Mouse (Mus musculus) cortical plate, adult 2 months (tissue): Measurements from ENCODE around the gene Myadml2. TPM values are rescaled to one million over a fixed set of nuclear protein-coding genes. Genes with fewer than 3 reads are reported as not detected.

ENCODE experiments used
- H3K27ac ChIP-seq: fragments of 200-500 bp; 2 replicates; pipeline ENCODE4 v1.5.1; 2012; ENCODE audit warnings: low read length, control low read depth, inconsistent platforms; ENCODE audit not compliant: insufficient read depth
- H3K4me1 ChIP-seq: fragments of 200-500 bp; 2 replicates; pipeline ENCODE4 v1.6.1; 2011; ENCODE audit warnings: low read length; ENCODE audit not compliant: control insufficient read depth, insufficient read depth
- H3K4me3 ChIP-seq: fragments of 200-500 bp; 2 replicates; pipeline ENCODE4 v1.5.1; 2011; ENCODE audit warnings: mild to moderate bottlenecking, low read length, control low read depth; ENCODE audit not compliant: insufficient read depth
- CTCF ChIP-seq: fragments of 200-500 bp; IDR thresholded peaks from 2 replicates; pipeline ENCODE4 v1.5.1; 2011; ENCODE audit warnings: mild to moderate bottlenecking, control low read depth, low read length; ENCODE audit not compliant: insufficient read depth; ENCODE audit errors: extremely low read depth
- POLR2A ChIP-seq: fragments of 200-500 bp; IDR thresholded peaks from 2 replicates; pipeline ENCODE4 v1.6.1; 2011; ENCODE audit warnings: mild to moderate bottlenecking, low read length, control low read depth; ENCODE audit not compliant: insufficient read depth; ENCODE audit errors: extremely low read depth
- polyA plus RNA-seq: library from polyadenylated mRNA; depleted of rRNA; stranded (reverse); fragments of >200 nt; gene quantifications from 2 replicates; pipeline ENCODE4 v1.2.3, GENCODE M21; 2012

The Myadml2 gene
- polyA plus RNA-seq, 1 experiment: 3.4 TPM

GRCm38 (mm10) chr11:120663714-120664113, 15.8 kb upstream of the Myadml2 start:
- Histone ChIP-seq H3K27ac (no peak overlapping the region), H3K4me1 (no peaks in the 10 kb centered on the region), H3K4me3 (no peak overlapping the region)
- TF ChIP-seq POLR2A: no peak
- no peak for TF ChIP-seq CTCF

- H3K27ac ChIP-seq: no peak overlapping the region
- no peak for TF ChIP-seq CTCF
- no peak overlapping the region for H3K4me3 ChIP-seq
- no peaks in the 10 kb centered on the region for H3K4me1 ChIP-seq
These were observed 14.8 kb upstream of the Myadml2 start for GRCm38 (mm10) chr11:120662759-120663158.

- peak within 1 kb of the TSS; percentile 4 for H3K4me3 ChIP-seq
- H3K4me1 ChIP-seq: no peaks in the 10 kb centered on the region
- TF ChIP-seq POLR2A (no peak), CTCF (no peak)
- H3K27ac ChIP-seq: peak within 1 kb of the TSS; percentile 51; the same call in 1 of the 2 replicates
These were observed 13.1 kb upstream of the Myadml2 start, which contains the start of gene Notum for GRCm38 (mm10) chr11:120661076-120661460. Gene Notum (minus strand): TSS chr11:120661175.

GRCm38 (mm10) chr11:120660301-120661075, 12.5 kb upstream of the Myadml2 start:
- Histone ChIP-seq H3K27ac (peak overlapping the region; percentile 51; the same call in 1 of the 2 replicates), H3K4me3 (peak overlapping the region; percentile 4), H3K4me1 (no peaks in the 10 kb centered on the region)
- TF ChIP-seq POLR2A: no peak

- Histone ChIP-seq H3K4me1 (no peaks in the 10 kb centered on the region), H3K4me3 (peak overlapping the region; percentile 7; the same call in 1 of the 2 replicates)
These were observed 11.7 kb upstream of the Myadml2 start for GRCm38 (mm10) chr11:120659509-120660300.

GRCm38 (mm10) chr11:120658876-120659410, 11.0 kb upstream of the Myadml2 start:
- Histone ChIP-seq H3K4me3 (0 out of 2 replicates have a peak overlapping the region, but pooled peaks have one; percentile 7), H3K27ac (no peak overlapping the region), H3K4me1 (no peaks in the 10 kb centered on the region)
- TF ChIP-seq POLR2A: no peak
- TF ChIP-seq CTCF: peak; percentile 54; the same call in 1 of the 2 replicates

More at GRCm38 (mm10) chr11:120659509-120660300, 11.7 kb upstream of the Myadml2 start:
- TF ChIP-seq POLR2A (no peak), CTCF (no peak)
- peak overlapping the region; percentile 28; the same call in 1 of the 2 replicates for H3K27ac ChIP-seq

- TF ChIP-seq CTCF (no peak), POLR2A (no peak)
- Histone ChIP-seq H3K27ac (no peak overlapping the region), H3K4me1 (no peaks in the 10 kb centered on the region), H3K4me3 (no peak overlapping the region)
These were observed 9.3 kb upstream of the Myadml2 start for GRCm38 (mm10) chr11:120657301-120657700.

GRCm38 (mm10) chr11:120654741-120655140, 6.8 kb upstream of the Myadml2 start:
- H3K4me3 ChIP-seq: no peak overlapping the region
- no peak overlapping the region for H3K27ac ChIP-seq
- TF ChIP-seq POLR2A (no peak), CTCF (no peak)
- no peaks in the 10 kb centered on the region for H3K4me1 ChIP-seq

- Histone ChIP-seq H3K4me1 (no peaks in the 10 kb centered on the region), H3K4me3 (no peak overlapping the region), H3K27ac (no peak overlapping the region)
- TF ChIP-seq POLR2A (no peak), CTCF (0 out of 2 replicates have a peak, but pooled peaks have one; percentile 16)
These were observed 3.9 kb upstream of the Myadml2 start for GRCm38 (mm10) chr11:120651872-120652271.

- TF ChIP-seq POLR2A: no peak
- TF ChIP-seq CTCF: no peak
- H3K4me3 ChIP-seq: peak overlapping the region; percentile 78
- no peaks in the 10 kb centered on the region for H3K4me1 ChIP-seq
- peak overlapping the region; percentile 82; the same call in 1 of the 2 replicates for H3K27ac ChIP-seq
These were observed 719 bp downstream of the Myadml2 start for GRCm38 (mm10) chr11:120647047-120647830.
